Mouse (Mus musculus): ENCODE results near the gene Tubg1. TPM values are rescaled to one million over a fixed set of nuclear protein-coding genes. Genes with fewer than 3 reads are reported as not detected.

Gene Tubg1
- polyA plus RNA-seq, 1 experiment from 2014 or later: 93.5 TPM

- H3K36me3 ChIP-seq: peaks cover 22% of the 10 kb centered on the region
- no peaks in the 10 kb centered on the region for H3K27me3 ChIP-seq (replicated peaks)
- no peak overlapping the region for H3K27ac ChIP-seq
- 0 out of 2 replicates have a peak, but pooled peaks cover 3% of the 10 kb centered on the region for H3K4me1 ChIP-seq
- H3K9ac ChIP-seq: no peak overlapping the region
- WGBS: 51% methylated on average over 18 of the region's 18 CpGs
- H3K9me3 ChIP-seq: no peaks in the 10 kb centered on the region
- H3K4me3 ChIP-seq: no peak overlapping the region
- H3K4me2 ChIP-seq (replicated peaks): no peak overlapping the region
- ATAC-seq (ENCODE audit: low FRiP score, low read depth): no peak
Measured at GRCm38 (mm10) chr11:101130056-101130756, 10.5 kb downstream of the Tubg1 start.

GRCm38 (mm10) chr11:101131187-101131586 is 11.4 kb downstream of the Tubg1 start:
- Histone ChIP-seq H3K27ac (no peak overlapping the region), H3K4me1 (0 out of 2 replicates have a peak, but pooled peaks cover 3% of the 10 kb centered on the region), H3K27me3 (replicated peaks) (no peaks in the 10 kb centered on the region), H3K9me3 (no peaks in the 10 kb centered on the region), H3K9ac (no peak overlapping the region), H3K4me3 (no peak overlapping the region), H3K36me3 (peaks cover 12% of the 10 kb centered on the region), H3K4me2 (replicated peaks) (no peak overlapping the region)
- WGBS: 96% methylated on average over 2 of the region's 2 CpGs
- ATAC-seq (ENCODE audit: low FRiP score, low read depth): no peak

- 91% methylated on average over 6 of the region's 6 CpGs for WGBS
Measured at GRCm38 (mm10) chr11:101131701-101132100, 12.0 kb downstream of the Tubg1 start.

GRCm38 (mm10) chr11:101133037-101133436 is 13.3 kb downstream of the Tubg1 start:
- no peak overlapping the region for H3K4me3 ChIP-seq
- no peak overlapping the region for H3K27ac ChIP-seq

More at GRCm38 (mm10) chr11:101131701-101132100, 12.0 kb downstream of the Tubg1 start:
- Histone ChIP-seq H3K27ac (no peak overlapping the region), H3K9ac (no peak overlapping the region), H3K4me1 (0 out of 2 replicates have a peak, but pooled peaks cover 3% of the 10 kb centered on the region), H3K36me3 (peaks cover 7% of the 10 kb centered on the region), H3K4me2 (replicated peaks) (no peak overlapping the region), H3K27me3 (replicated peaks) (no peaks in the 10 kb centered on the region), H3K9me3 (no peaks in the 10 kb centered on the region), H3K4me3 (no peak overlapping the region)
- no peak for ATAC-seq (ENCODE audit: low FRiP score, low read depth)

GRCm38 (mm10) chr11:101134217-101134865 is 14.6 kb downstream of the Tubg1 start:
- Histone ChIP-seq H3K4me3 (no peak overlapping the region), H3K4me1 (peaks cover 8% of the 10 kb centered on the region; the same call in 1 of the 2 replicates), H3K9me3 (no peaks in the 10 kb centered on the region), H3K9ac (no peak overlapping the region), H3K27ac (no peak overlapping the region), H3K27me3 (replicated peaks) (no peaks in the 10 kb centered on the region), H3K36me3 (no peaks in the 10 kb centered on the region), H3K4me2 (replicated peaks) (no peak overlapping the region)
- WGBS: 85% methylated on average over 13 of the region's 13 CpGs
- ATAC-seq (ENCODE audit: low FRiP score, low read depth): no peak

More at GRCm38 (mm10) chr11:101133037-101133436, 13.3 kb downstream of the Tubg1 start:
- H3K27me3 ChIP-seq (replicated peaks): no peaks in the 10 kb centered on the region
- 0 out of 2 replicates have a peak, but pooled peaks cover 3% of the 10 kb centered on the region for H3K4me1 ChIP-seq
- no peak overlapping the region for H3K4me2 ChIP-seq (replicated peaks)
- WGBS: 82% methylated on average over 12 of the region's 12 CpGs
- H3K9ac ChIP-seq: no peak overlapping the region
- H3K36me3 ChIP-seq: no peaks in the 10 kb centered on the region
- no peaks in the 10 kb centered on the region for H3K9me3 ChIP-seq
- ATAC-seq (ENCODE audit: low FRiP score, low read depth): no peak

GRCm38 (mm10) chr11:101137000-101137399 is 17.3 kb downstream of the Tubg1 start:
- H3K36me3 ChIP-seq: no peaks in the 10 kb centered on the region
- H3K4me2 ChIP-seq (replicated peaks): no peak overlapping the region
- no peak overlapping the region for H3K4me3 ChIP-seq
- H3K27me3 ChIP-seq (replicated peaks): peaks cover 8% of the 10 kb centered on the region; the same call in 1 of the 2 replicates
- H3K27ac ChIP-seq: no peak overlapping the region
- no peak overlapping the region for H3K9ac ChIP-seq
- H3K9me3 ChIP-seq: no peaks in the 10 kb centered on the region
- WGBS: 75% methylated on average over 7 of the region's 7 CpGs
- no peak for ATAC-seq (ENCODE audit: low FRiP score, low read depth)
- H3K4me1 ChIP-seq: peaks cover 9% of the 10 kb centered on the region; the same call in 1 of the 2 replicates

- Histone ChIP-seq H3K4me1 (peaks cover 12% of the 10 kb centered on the region; the same call in 1 of the 2 replicates), H3K4me2 (replicated peaks) (peak overlapping the region; percentile 44), H3K36me3 (no peaks in the 10 kb centered on the region), H3K4me3 (no peak overlapping the region), H3K9me3 (no peaks in the 10 kb centered on the region), H3K9ac (no peak overlapping the region), H3K27me3 (replicated peaks) (peaks cover 8% of the 10 kb centered on the region; the same call in 1 of the 2 replicates), H3K27ac (no peak overlapping the region)
- ATAC-seq (ENCODE audit: low FRiP score, low read depth): peak; percentile 58
- WGBS: 24% methylated on average over 15 of the region's 15 CpGs
Measured at GRCm38 (mm10) chr11:101138536-101139181, 18.9 kb downstream of the Tubg1 start.

- no peak overlapping the region for H3K27ac ChIP-seq
- H3K9me3 ChIP-seq: no peaks in the 10 kb centered on the region
- peak overlapping the region; percentile 55 for H3K4me2 ChIP-seq (replicated peaks)
- H3K36me3 ChIP-seq: no peaks in the 10 kb centered on the region
- peaks cover 15% of the 10 kb centered on the region; the same call in 1 of the 2 replicates for H3K4me1 ChIP-seq
- ATAC-seq (ENCODE audit: low FRiP score, low read depth): no peak
- 51% methylated on average over 27 of the region's 27 CpGs for WGBS
- H3K9ac ChIP-seq: 0 out of 2 replicates have a peak overlapping the region, but pooled peaks have one; percentile 29
- peak overlapping the region; percentile 20; the same call in 1 of the 2 replicates for H3K4me3 ChIP-seq
- H3K27me3 ChIP-seq (replicated peaks): peaks cover 8% of the 10 kb centered on the region; the same call in 1 of the 2 replicates
Measured at GRCm38 (mm10) chr11:101140164-101140819, 20.6 kb downstream of the Tubg1 start.

- WGBS: 85% methylated on average over 8 of the region's 8 CpGs
- no peak for ATAC-seq (ENCODE audit: low FRiP score, low read depth)
- Histone ChIP-seq H3K36me3 (no peaks in the 10 kb centered on the region), H3K9me3 (no peaks in the 10 kb centered on the region), H3K4me3 (no peak overlapping the region), H3K4me1 (peaks cover 15% of the 10 kb centered on the region; the same call in 1 of the 2 replicates), H3K4me2 (replicated peaks) (no peak overlapping the region), H3K27me3 (replicated peaks) (peaks cover 8% of the 10 kb centered on the region; the same call in 1 of the 2 replicates), H3K9ac (no peak overlapping the region), H3K27ac (no peak overlapping the region)
Measured at GRCm38 (mm10) chr11:101141088-101141487, 21.4 kb downstream of the Tubg1 start.

GRCm38 (mm10) chr11:101142215-101142967 is 22.7 kb downstream of the Tubg1 start:
- Histone ChIP-seq H3K27ac (no peak overlapping the region), H3K4me3 (no peak overlapping the region), H3K36me3 (no peaks in the 10 kb centered on the region), H3K4me1 (peaks cover 15% of the 10 kb centered on the region; the same call in 1 of the 2 replicates), H3K4me2 (replicated peaks) (no peak overlapping the region), H3K27me3 (replicated peaks) (peaks cover 8% of the 10 kb centered on the region; the same call in 1 of the 2 replicates), H3K9me3 (no peaks in the 10 kb centered on the region), H3K9ac (no peak overlapping the region)
- WGBS: 87% methylated on average over 10 of the region's 10 CpGs
- ATAC-seq (ENCODE audit: low FRiP score, low read depth): no peak
